Mouse (Mus musculus) kidney, adult 2 months (tissue): Measurements from ENCODE around the gene Mum1l1. TPM values are rescaled to one million over a fixed set of nuclear protein-coding genes. Genes with fewer than 3 reads are reported as not detected.

Source experiments
- DNase-seq: peaks from one replicate; pipeline ENCODE4 v3.0.0; 2021
- H3K27ac ChIP-seq: fragments of 200-500 bp; 2 replicates; pipeline ENCODE4 v1.5.1; 2012; ENCODE audit warnings: low read depth, low read length, control low read depth, inconsistent platforms; ENCODE audit not compliant: insufficient read depth
- H3K27me3 ChIP-seq: fragments of 200-500 bp; replicated peaks from 2 replicates; pipeline ENCODE4 v1.6.1; 2012; ENCODE audit warnings: mild to moderate bottlenecking, moderate library complexity, low read length, inconsistent platforms; ENCODE audit not compliant: control insufficient read depth, insufficient read depth
- H3K36me3 ChIP-seq: fragments of 200-500 bp; 2 replicates; pipeline ENCODE4 v1.6.1; 2012; ENCODE audit warnings: mild to moderate bottlenecking, moderate library complexity, low read length, inconsistent platforms; ENCODE audit not compliant: control insufficient read depth, insufficient read depth
- H3K4me1 ChIP-seq: fragments of 200-500 bp; 2 replicates; pipeline ENCODE4 v1.6.1; 2011; ENCODE audit warnings: low read length; ENCODE audit not compliant: control insufficient read depth, insufficient read depth
- H3K4me3 ChIP-seq: fragments of 200-500 bp; 2 replicates; pipeline ENCODE4 v1.5.1; 2011; ENCODE audit warnings: mild to moderate bottlenecking, low read depth, low read length, control low read depth; ENCODE audit not compliant: insufficient read depth
- CTCF ChIP-seq: fragments of 200-500 bp; conservative IDR thresholded peaks from 2 replicates; pipeline ENCODE4 v1.5.1; 2011; ENCODE audit warnings: low read depth, mild to moderate bottlenecking, control low read depth, low read length, moderate library complexity, mixed read lengths; ENCODE audit not compliant: insufficient read depth, insufficient read length
- POLR2A ChIP-seq: fragments of 200-500 bp; IDR thresholded peaks from one replicate; pipeline ENCODE4 v1.6.1; 2011; ENCODE audit warnings: low read depth, low read length, control low read depth
- WGBS: fragments of 180-500 bp; shearing (Covaris S2); methylation state at CpG from one replicate; pipeline ENCODE4 v1.1.7; 2018; 5-methylcytosine and 5-hydroxymethylcytosine counted together
- polyA plus RNA-seq: library from polyadenylated mRNA; depleted of rRNA; stranded (reverse); fragments of >200 nt; gene quantifications from 2 replicates; pipeline ENCODE4 v1.2.3, GENCODE M21; 2012

Gene Mum1l1
- polyA plus RNA-seq, 1 experiment, result 1.2 TPM

GRCm38 (mm10) chrX:139216991-139217593, 7.2 kb downstream of the Mum1l1 start:
- Histone ChIP-seq H3K4me1 (no peaks in the 10 kb centered on the region), H3K36me3 (no peaks in the 10 kb centered on the region), H3K27ac (no peak overlapping the region), H3K27me3 (no peaks in the 10 kb centered on the region), H3K4me3 (peak overlapping the region; percentile 49)
- TF ChIP-seq CTCF (no peak), POLR2A (no peak)
- 1% methylated on average over 22 of the region's 22 CpGs for whole genome bisulfite sequencing
- peak; percentile 23 for DNase-seq

- no peaks in the 10 kb centered on the region for H3K36me3 ChIP-seq
- H3K27ac ChIP-seq, result no peak overlapping the region
- no peak for TF ChIP-seq CTCF
- TF ChIP-seq POLR2A, result no peak
- H3K27me3 ChIP-seq, result no peaks in the 10 kb centered on the region
- 19% methylated on average over 10 of the region's 10 CpGs for WGBS
- DNase-seq, result peak; percentile 71
- H3K4me3 ChIP-seq, result peak overlapping the region; percentile 22; the same call in 1 of the 2 replicates
- H3K4me1 ChIP-seq, result no peaks in the 10 kb centered on the region
Observed at GRCm38 (mm10) chrX:139217776-139218175, 7.9 kb downstream of the Mum1l1 start.

DNA sequence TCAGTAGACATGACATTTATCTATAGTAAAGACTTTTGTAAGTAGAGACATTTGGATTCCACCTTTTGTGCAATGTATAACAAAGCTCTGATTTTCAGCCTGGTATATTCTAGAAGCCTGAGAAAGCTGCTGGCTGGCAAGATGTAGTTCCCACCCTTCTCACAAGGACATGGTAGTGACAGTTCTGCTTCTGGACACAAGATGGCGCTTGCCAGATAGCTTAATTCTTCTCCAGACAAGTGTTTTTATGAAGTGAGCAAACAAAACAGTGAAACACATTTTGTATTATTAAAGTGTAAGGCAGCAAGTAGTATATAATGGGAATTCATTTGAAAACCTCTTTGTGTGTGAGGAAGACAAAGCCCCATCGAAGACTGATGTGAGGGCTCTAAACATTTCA, 9.2 kb downstream of the Mum1l1 start:
- WGBS, result 25% methylated on average over 2 of the region's 2 CpGs
- H3K36me3 ChIP-seq, result no peaks in the 10 kb centered on the region
- no peak overlapping the region for H3K27ac ChIP-seq
- DNase-seq, result peak; percentile 51
- no peaks in the 10 kb centered on the region for H3K27me3 ChIP-seq
- H3K4me1 ChIP-seq, result no peaks in the 10 kb centered on the region
- TF ChIP-seq CTCF (peak; percentile 42), POLR2A (no peak)
- H3K4me3 ChIP-seq, result no peak overlapping the region

GRCm38 (mm10) chrX:139220830-139221229, 11.0 kb downstream of the Mum1l1 start:
- Histone ChIP-seq H3K27ac (no peak overlapping the region), H3K4me3 (no peak overlapping the region), H3K36me3 (no peaks in the 10 kb centered on the region), H3K27me3 (no peaks in the 10 kb centered on the region), H3K4me1 (no peaks in the 10 kb centered on the region)
- DNase-seq, result no peak
- TF ChIP-seq POLR2A (no peak), CTCF (no peak)
- 88% methylated on average over 4 of the region's 4 CpGs for WGBS

GRCm38 (mm10) chrX:139221893-139222292, 12.1 kb downstream of the Mum1l1 start:
- no peak for DNase-seq
- H3K27me3 ChIP-seq, result no peaks in the 10 kb centered on the region
- H3K27ac ChIP-seq, result no peak overlapping the region
- H3K4me3 ChIP-seq, result no peak overlapping the region
- no peaks in the 10 kb centered on the region for H3K36me3 ChIP-seq
- H3K4me1 ChIP-seq, result no peaks in the 10 kb centered on the region
- WGBS, result 61% methylated on average over 3 of the region's 3 CpGs
- no peak for TF ChIP-seq POLR2A

- H3K36me3 ChIP-seq, result no peaks in the 10 kb centered on the region
- no peaks in the 10 kb centered on the region for H3K27me3 ChIP-seq
- H3K27ac ChIP-seq, result no peak overlapping the region
- TF ChIP-seq POLR2A, result no peak
- no peak for TF ChIP-seq CTCF
- WGBS, result 7% methylated on average over 9 of the region's 9 CpGs
- DNase-seq, result peak; percentile 80
- H3K4me1 ChIP-seq, result no peaks in the 10 kb centered on the region
- H3K4me3 ChIP-seq, result peak overlapping the region; percentile 28; the same call in 1 of the 2 replicates
Observed at GRCm38 (mm10) chrX:139231143-139231542, 21.3 kb downstream of the Mum1l1 start.

- H3K36me3 ChIP-seq, result no peaks in the 10 kb centered on the region
- WGBS, result 77% methylated on average over 3 of the region's 3 CpGs
- H3K27ac ChIP-seq, result no peak overlapping the region
- no peaks in the 10 kb centered on the region for H3K27me3 ChIP-seq
- no peak overlapping the region for H3K4me3 ChIP-seq
- peak; percentile 1 for DNase-seq
- TF ChIP-seq CTCF, result 0 out of 2 replicates have a peak, but pooled peaks have one; percentile 17
- no peak for TF ChIP-seq POLR2A
- no peaks in the 10 kb centered on the region for H3K4me1 ChIP-seq
Observed at GRCm38 (mm10) chrX:139247294-139247693, 37.5 kb downstream of the Mum1l1 start.
